Mouse (Mus musculus) erythroblast, embryonic 14.5 days (primary cell): ENCODE data around the gene Slc48a1.

ENCODE experiments used
- GATA1 ChIP-seq: IDR thresholded peaks from 2 replicates; pipeline ENCODE4 v1.6.1; 2012; ENCODE audit warnings: low read length, inconsistent platforms, mixed read lengths
- TAL1 ChIP-seq: IDR thresholded peaks from 3 replicates; pipeline ENCODE4 v1.6.1; 2012; ENCODE audit warnings: low read length, inconsistent platforms, mixed read lengths

DNA sequence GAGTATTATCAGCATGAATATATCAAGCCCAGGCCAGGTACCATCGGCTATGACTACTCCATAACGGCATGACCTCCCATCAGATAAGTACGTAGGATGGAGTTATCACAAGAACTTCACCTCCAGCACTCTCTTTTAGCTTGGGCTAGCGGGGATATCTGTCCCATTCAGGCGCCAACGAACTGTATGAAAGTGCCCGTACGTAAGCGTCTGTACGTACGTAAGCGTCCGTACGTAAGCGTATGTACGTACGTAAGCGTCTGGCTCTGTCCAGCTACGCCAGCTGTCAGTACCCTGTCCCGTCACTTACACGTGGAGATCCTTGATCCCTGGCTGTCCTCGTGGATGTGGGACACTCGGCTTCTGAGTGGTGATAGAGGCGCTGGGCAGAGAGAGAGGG is 31.6 kb upstream of the Slc48a1 start:
- TF ChIP-seq GATA1 (peak; percentile 27; the same call in 1 of the 2 replicates), TAL1 (0 out of 3 replicates have a peak, but pooled peaks have one; percentile 27)
